Mouse (Mus musculus) liver, embryonic 14.5 days (tissue): ENCODE results near the gene Gm813.

Experiments used
- CTCF ChIP-seq: IDR thresholded peaks from 2 replicates; pipeline ENCODE4 v1.5.1; 2016; ENCODE audit warnings: antibody characterized with exemption, low read depth, control low read depth
- EP300 ChIP-seq: IDR thresholded peaks from 2 replicates; pipeline ENCODE4 v1.6.1; 2016; ENCODE audit warnings: antibody characterized with exemption, low read depth

- TF ChIP-seq EP300 (peak; percentile 81), CTCF (peak; percentile 46)
Observed at GRCm38 (mm10) chr16:58658668-58659067, 41.9 kb upstream of the Gm813 start.
